Mouse (Mus musculus) liver, postnatal 0 days (tissue): ENCODE measurements around the gene Vps18. TPM values are rescaled to one million over a fixed set of nuclear protein-coding genes. Genes with fewer than 3 reads are reported as not detected.

ENCODE experiments used
- ATAC-seq: fragments of 200-750 bp; cut with Nextera tagmentation; 2 replicates; pipeline ENCODE4 v1.8.0; 2017; ENCODE audit warnings: mild to moderate bottlenecking, moderate library complexity
- DNase-seq: peaks from one replicate; pipeline ENCODE4 v3.0.0-alpha.2; 2016
- H3K27ac ChIP-seq: fragments of 300-500 bp; sonication (generic); 2 replicates; pipeline ENCODE4 v1.5.1; 2014; ENCODE audit warnings: antibody characterized with exemption, moderate library complexity, mild to moderate bottlenecking, low read depth
- H3K27me3 ChIP-seq: fragments of 300-500 bp; sonication (generic); 2 replicates; pipeline ENCODE4 v1.6.1; 2014; ENCODE audit warnings: low read length, control low read depth, mixed read lengths; ENCODE audit not compliant: insufficient read depth
- H3K36me3 ChIP-seq: fragments of 300-500 bp; sonication (generic); replicated peaks from 2 replicates; pipeline ENCODE4 v1.6.1; 2014; ENCODE audit warnings: mild to moderate bottlenecking, control low read depth, low read length, moderate library complexity, mixed read lengths; ENCODE audit not compliant: insufficient read depth
- H3K4me1 ChIP-seq: fragments of 300-500 bp; sonication (generic); 2 replicates; pipeline ENCODE4 v1.6.1; 2014; ENCODE audit warnings: antibody characterized with exemption, mild to moderate bottlenecking, control low read depth; ENCODE audit not compliant: insufficient read depth
- H3K4me2 ChIP-seq: fragments of 300-500 bp; sonication (generic); 2 replicates; pipeline ENCODE4 v1.6.1; 2014; ENCODE audit warnings: low read depth, mild to moderate bottlenecking, low read length, moderate library complexity, mixed read lengths
- H3K4me3 ChIP-seq: fragments of 300-500 bp; sonication (generic); 2 replicates; pipeline ENCODE4 v1.5.1; 2014; ENCODE audit warnings: low read depth, low read length
- H3K9ac ChIP-seq: fragments of 300-500 bp; sonication (generic); replicated peaks from 2 replicates; pipeline ENCODE4 v1.6.1; 2014; ENCODE audit warnings: mild to moderate bottlenecking, moderate library complexity
- H3K9me3 ChIP-seq: fragments of 300-500 bp; sonication (generic); 2 replicates; pipeline ENCODE4 v1.6.1; 2016; ENCODE audit warnings: mild to moderate bottlenecking, control low read depth, low read length, mixed read lengths
- CTCF ChIP-seq: sonication (generic); IDR thresholded peaks from 2 replicates; pipeline ENCODE4 v1.5.1; 2016; ENCODE audit warnings: antibody characterized with exemption, low read depth
- EP300 ChIP-seq: IDR thresholded peaks from 2 replicates; pipeline ENCODE4 v1.6.1; 2016; ENCODE audit warnings: antibody characterized with exemption, low read depth, mild to moderate bottlenecking
- WGBS: fragments of 180-500 bp; shearing (Covaris S2); extraction: QIAGEN DNeasy Blood & Tissue Kit; methylation state at CpG from one replicate; pipeline ENCODE4 v1.1.7; 2014; ENCODE audit not compliant: insufficient replicate concordance; 5-methylcytosine and 5-hydroxymethylcytosine counted together
- polyA plus RNA-seq: library from polyadenylated mRNA; unstranded; fragments of >200 nt; fragmentation: Nextera tagmentation; extraction: Ambion mirVana; gene quantifications from 2 replicates; pipeline ENCODE4 v1.2.1, GENCODE M21; 2015

Gene Vps18
- polyA plus RNA-seq, 1 experiment from 2014 or later, result 4.7 TPM

- TF ChIP-seq EP300 (no peak), CTCF (peak; percentile 92)
- 9% methylated on average over 50 of the region's 60 CpGs for WGBS
- Histone ChIP-seq H3K4me1 (peaks cover 16% of the 10 kb centered on the region), H3K27ac (peak overlapping the region; percentile 62), H3K36me3 (no peaks in the 10 kb centered on the region), H3K4me3 (peak overlapping the region; percentile 56), H3K4me2 (peak overlapping the region; percentile 84), H3K9ac (peak overlapping the region; percentile 62), H3K9me3 (no peaks in the 10 kb centered on the region), H3K27me3 (no peaks in the 10 kb centered on the region; the same call in 1 of the 2 replicates)
- peak; percentile 92 for DNase-seq
- peak; percentile 91 for ATAC-seq
Measured at GRCm38 (mm10) chr2:119337425-119338265, 49.1 kb downstream of the Vps18 start.

GRCm38 (mm10) chr2:119344537-119345138 is 56.1 kb downstream of the Vps18 start:
- H3K27ac ChIP-seq, result no peak overlapping the region
- no peaks in the 10 kb centered on the region for H3K9me3 ChIP-seq
- no peak overlapping the region for H3K4me3 ChIP-seq
- TF ChIP-seq CTCF (no peak), EP300 (no peak)
- ATAC-seq, result no peak
- no peak overlapping the region for H3K9ac ChIP-seq
- no peak overlapping the region for H3K4me2 ChIP-seq
- WGBS, result 23% methylated on average over 6 of the region's 6 CpGs
- no peaks in the 10 kb centered on the region for H3K36me3 ChIP-seq
- no peaks in the 10 kb centered on the region for H3K4me1 ChIP-seq
- DNase-seq, result no peak
- peaks cover 1% of the 10 kb centered on the region; the same call in 1 of the 2 replicates for H3K27me3 ChIP-seq

Other genes starting within 250 kb of the Vps18 start
- 34.0 and 35.2 TPM in 2 replicates for gene Knl1, start 241.6 kb upstream of the Vps18 start, polyA plus RNA-seq
- 11.2 and 13.0 TPM in 2 replicates for gene Rad51, start 175.9 kb upstream of the Vps18 start, polyA plus RNA-seq
- 37.0 and 39.0 TPM in 2 replicates for gene Rmdn3, start 131.7 kb upstream of the Vps18 start, polyA plus RNA-seq
- gene Gchfr, start 121.0 kb upstream of the Vps18 start, polyA plus RNA-seq, result 263 and 271 TPM in 2 replicates
- 0.06 and 0.08 TPM in 2 replicates for gene Gm14137, start 114.2 kb upstream of the Vps18 start, polyA plus RNA-seq
- 15.5 and 18.4 TPM in 2 replicates for gene Zfyve19, start 80.1 kb upstream of the Vps18 start, polyA plus RNA-seq
- 4.3 and 4.6 TPM in 2 replicates for gene Dnajc17, start 79.9 kb upstream of the Vps18 start, polyA plus RNA-seq
- not detected in 2 replicates for gene Ppp1r14d, start 58.8 kb upstream of the Vps18 start, polyA plus RNA-seq
- 0.44 and 0.60 TPM in 2 replicates for gene Spint1, start 51.4 kb upstream of the Vps18 start, polyA plus RNA-seq
- gene Rhov, start 17.5 kb upstream of the Vps18 start, polyA plus RNA-seq, result not detected in 2 replicates
- 1.8 and 1.9 TPM in 2 replicates for gene Dll4, start 37.0 kb downstream of the Vps18 start, polyA plus RNA-seq
- gene Chac1, start 62.5 kb downstream of the Vps18 start, polyA plus RNA-seq, result 0.35 and 0.36 TPM in 2 replicates
- gene Ino80, start 188.9 kb downstream of the Vps18 start, polyA plus RNA-seq, result 0.97 and 1.0 TPM in 2 replicates